Mouse (Mus musculus) ES-E14 (cell line): ENCODE data around the gene Anpep.

Experiments used
- MAFK ChIP-seq: IDR thresholded peaks from 2 replicates; pipeline ENCODE4 v1.6.1; 2014; ENCODE audit warnings: mild to moderate bottlenecking, low read depth, low read length, inconsistent platforms; ENCODE audit not compliant: insufficient read depth
- ZC3H11A ChIP-seq: IDR thresholded peaks from 2 replicates; pipeline ENCODE4 v1.6.1; 2012; ENCODE audit warnings: low read depth, mild to moderate bottlenecking, inconsistent platforms, low read length, borderline replicate concordance

- no peak for TF ChIP-seq MAFK
- no peak for TF ChIP-seq ZC3H11A
These were observed 13.1 kb downstream of the Anpep start for GRCm38 (mm10) chr7:79847456-79848451.
